Mouse (Mus musculus) heart, embryonic 14.5 days (tissue): ENCODE results near the gene Gmpr. TPM values are rescaled to one million over a fixed set of nuclear protein-coding genes. Genes with fewer than 3 reads are reported as not detected.

Experiments
- ATAC-seq: fragments of 200-750 bp; cut with Nextera tagmentation; 2 replicates; pipeline ENCODE4 v1.8.0; 2017; ENCODE audit warnings: low read depth, moderate TSS enrichment; ENCODE audit not compliant: insufficient number of reproducible peaks, insufficient read depth, low FRiP score
- H3K27ac ChIP-seq, 2 experiments: fragments of 200-500 bp in 1 of 2; fragments of 300-500 bp in 1 of 2; sonication (generic) in 1 of 2; replicated peaks in 1 of 2; 2 replicates each; pipeline ENCODE4 v1.5.1; 2012 to 2014; ENCODE audit warnings: low read depth in 2 of 2, low read length in 2 of 2, control low read depth in 1 of 2, mild to moderate bottlenecking in 1 of 2, mixed read lengths in 1 of 2; ENCODE audit not compliant: control insufficient read depth in 1 of 2, insufficient read depth in 1 of 2
- H3K27me3 ChIP-seq: fragments of 300-500 bp; sonication (generic); 2 replicates; pipeline ENCODE4 v1.6.1; 2014; ENCODE audit warnings: mild to moderate bottlenecking, low read length, control low read depth; ENCODE audit not compliant: control insufficient read depth, insufficient read depth
- H3K36me3 ChIP-seq: fragments of 300-500 bp; sonication (generic); 2 replicates; pipeline ENCODE4 v1.6.1; 2014; ENCODE audit warnings: mild to moderate bottlenecking, control low read depth, low read length, mixed read lengths; ENCODE audit not compliant: control insufficient read depth, insufficient read depth
- H3K4me1 ChIP-seq, 2 experiments: fragments of 200-500 bp in 1 of 2; fragments of 300-500 bp in 1 of 2; sonication (generic) in 1 of 2; 2 replicates each; pipeline ENCODE4 v1.6.1; 2012 to 2014; ENCODE audit warnings: low read length in 2 of 2, control low read depth in 1 of 2, mixed read lengths in 1 of 2; ENCODE audit not compliant: control insufficient read depth in 2 of 2, insufficient read depth in 2 of 2
- H3K4me2 ChIP-seq: fragments of 300-500 bp; sonication (generic); 2 replicates; pipeline ENCODE4 v1.6.1; 2014; ENCODE audit warnings: mild to moderate bottlenecking, low read length
- H3K4me3 ChIP-seq, 2 experiments: fragments of 200-500 bp in 1 of 2; fragments of 300-500 bp in 1 of 2; sonication (generic) in 1 of 2; 2 replicates each; pipeline ENCODE4 v1.5.1; 2012 to 2014; ENCODE audit warnings: low read length in 2 of 2, mild to moderate bottlenecking in 2 of 2, control low read depth in 1 of 2, low read depth in 1 of 2, moderate library complexity in 1 of 2; ENCODE audit not compliant: control insufficient read depth in 1 of 2, insufficient read depth in 1 of 2
- H3K9ac ChIP-seq: fragments of 300-500 bp; sonication (generic); 2 replicates; pipeline ENCODE4 v1.6.1; 2014; ENCODE audit warnings: mild to moderate bottlenecking, low read length
- H3K9me3 ChIP-seq: fragments of 300-500 bp; sonication (generic); 2 replicates; pipeline ENCODE4 v1.6.1; 2016; ENCODE audit warnings: low read length, control low read depth; ENCODE audit not compliant: control insufficient read depth
- WGBS: fragments of 180-500 bp; shearing (Covaris S2); extraction: QIAGEN DNeasy Blood & Tissue Kit; methylation state at CpG from one replicate; pipeline ENCODE4 v1.1.7; 2014; 5-methylcytosine and 5-hydroxymethylcytosine counted together
- polyA plus RNA-seq: library from polyadenylated mRNA; unstranded; fragments of >200 nt; fragmentation: Nextera tagmentation; extraction: Ambion mirVana; gene quantifications from 2 replicates; pipeline ENCODE4 v1.2.1, GENCODE M21; 2014

Gmpr gene
- polyA plus RNA-seq, 1 experiment from 2014 or later: 202 TPM

GRCm38 (mm10) chr13:45530754-45531153 is 23.5 kb downstream of the Gmpr start:
- Histone ChIP-seq H3K9me3 (no peaks in the 10 kb centered on the region), H3K27me3 (no peaks in the 10 kb centered on the region), H3K27ac (peak overlapping the region; percentile 99), H3K4me3 (no peak overlapping the region), H3K4me1 (peaks cover 65 to 84% of the 10 kb centered on the region in 2 experiments), H3K9ac (peak overlapping the region; percentile 72), H3K4me2 (peak overlapping the region; percentile 51), H3K36me3 (peaks cover 41% of the 10 kb centered on the region)
- 8% methylated on average over 6 of the region's 6 CpGs for WGBS
- ATAC-seq: peak; percentile 68; the same call in 1 of the 2 replicates

GRCm38 (mm10) chr13:45535731-45536453 is 28.6 kb downstream of the Gmpr start:
- Histone ChIP-seq H3K36me3 (peaks cover 47% of the 10 kb centered on the region), H3K4me3 (no peak overlapping the region), H3K27ac (peak overlapping the region; percentile 94 to 95), H3K4me2 (no peak overlapping the region), H3K4me1 (peaks cover 55 to 72% of the 10 kb centered on the region in 2 experiments), H3K9ac (no peak overlapping the region), H3K27me3 (no peaks in the 10 kb centered on the region), H3K9me3 (no peaks in the 10 kb centered on the region)
- no peak for ATAC-seq
- 56% methylated on average over 9 of the region's 9 CpGs for WGBS

- H3K4me3 ChIP-seq: no peak overlapping the region
- no peak overlapping the region for H3K9ac ChIP-seq
- no peaks in the 10 kb centered on the region for H3K9me3 ChIP-seq
- H3K36me3 ChIP-seq: peaks cover 58% of the 10 kb centered on the region
- peak overlapping the region; percentile 94 to 95 for H3K27ac ChIP-seq
- WGBS: 11% methylated on average over 9 of the region's 9 CpGs
- peaks cover 43 to 60% of the 10 kb centered on the region in 2 experiments for H3K4me1 ChIP-seq
- ATAC-seq: peak; percentile 28; the same call in 1 of the 2 replicates
- H3K27me3 ChIP-seq: no peaks in the 10 kb centered on the region
- H3K4me2 ChIP-seq: no peak overlapping the region
These were observed 29.9 kb downstream of the Gmpr start for GRCm38 (mm10) chr13:45537110-45537509.

GRCm38 (mm10) chr13:45538091-45538490 is 30.8 kb downstream of the Gmpr start:
- H3K27me3 ChIP-seq: no peaks in the 10 kb centered on the region
- peak overlapping the region; percentile 71 for H3K27ac ChIP-seq
- H3K9ac ChIP-seq: 0 out of 2 replicates have a peak overlapping the region, but pooled peaks have one; percentile 4
- peaks cover 36 to 56% of the 10 kb centered on the region in 2 experiments for H3K4me1 ChIP-seq
- no peak overlapping the region; the same call in 1 of the 2 replicates for H3K4me2 ChIP-seq
- 41% methylated on average over 9 of the region's 9 CpGs for WGBS
- H3K36me3 ChIP-seq: peaks cover 58% of the 10 kb centered on the region
- no peaks in the 10 kb centered on the region for H3K9me3 ChIP-seq
- no peak overlapping the region for H3K4me3 ChIP-seq
- ATAC-seq: no peak

GRCm38 (mm10) chr13:45538532-45539204 is 31.4 kb downstream of the Gmpr start:
- H3K36me3 ChIP-seq: peaks cover 59% of the 10 kb centered on the region
- peak overlapping the region; percentile 30 to 32; a peak in 3 of 4 replicates for H3K4me3 ChIP-seq
- peak; percentile 65 for ATAC-seq

GRCm38 (mm10) chr13:45539205-45539568 is 31.9 kb downstream of the Gmpr start:
- ATAC-seq: peak; percentile 62; the same call in 1 of the 2 replicates
- WGBS: 6% methylated on average over 10 of the region's 10 CpGs
- Histone ChIP-seq H3K9me3 (no peaks in the 10 kb centered on the region), H3K4me1 (peaks cover 34 to 54% of the 10 kb centered on the region in 2 experiments), H3K4me2 (peak overlapping the region; percentile 64), H3K27ac (peak overlapping the region; percentile 71), H3K9ac (peak overlapping the region; percentile 65), H3K4me3 (peak overlapping the region; percentile 30 to 32; a peak in 3 of 4 replicates), H3K36me3 (peaks cover 61% of the 10 kb centered on the region), H3K27me3 (no peaks in the 10 kb centered on the region)

More at GRCm38 (mm10) chr13:45538532-45539204, 31.4 kb downstream of the Gmpr start:
- peak overlapping the region; percentile 65 for H3K9ac ChIP-seq
- H3K4me1 ChIP-seq: peaks cover 36 to 56% of the 10 kb centered on the region in 2 experiments
- H3K9me3 ChIP-seq: no peaks in the 10 kb centered on the region
- no peaks in the 10 kb centered on the region for H3K27me3 ChIP-seq
- WGBS: 13% methylated on average over 10 of the region's 10 CpGs
- H3K27ac ChIP-seq: peak overlapping the region; percentile 71
- peak overlapping the region; percentile 64 for H3K4me2 ChIP-seq

- peaks cover 89% of the 10 kb centered on the region for H3K36me3 ChIP-seq
- no peak for ATAC-seq
These were observed 38.7 kb downstream of the Gmpr start for GRCm38 (mm10) chr13:45545974-45546373.

More at GRCm38 (mm10) chr13:45545974-45546373, 38.7 kb downstream of the Gmpr start:
- Histone ChIP-seq H3K4me3 (no peak overlapping the region), H3K9ac (peak overlapping the region; percentile 25; the same call in 1 of the 2 replicates), H3K27ac (peak overlapping the region in 1 of 2 experiments; percentile 41; a peak in 2 of 4 replicates), H3K4me1 (peaks cover 16 to 35% of the 10 kb centered on the region in 2 experiments), H3K27me3 (no peaks in the 10 kb centered on the region), H3K9me3 (no peaks in the 10 kb centered on the region), H3K4me2 (0 out of 2 replicates have a peak overlapping the region, but pooled peaks have one; percentile 2)
- 31% methylated on average over 13 of the region's 13 CpGs for WGBS
